Mouse (Mus musculus): Measurements from ENCODE around the gene Phlpp2. TPM values are rescaled to one million over a fixed set of nuclear protein-coding genes. Genes with fewer than 3 reads are reported as not detected.

Gene Phlpp2
- total RNA-seq, 2 experiments from 2014 or later: 2.4 to 2.9 TPM

- no peak for TF ChIP-seq CTCF (IDR thresholded peaks at IDR 0.05)
- no peak for DNase-seq
- Histone ChIP-seq H3K27ac (no peak overlapping the region), H3K4me3 (no peak overlapping the region)
- intact Hi-C loops (cut with DNase I): no loop called here
These were observed 38.6 kb downstream of the Phlpp2 start for GRCm38 (mm10) chr8:109906907-109907306.

GRCm38 (mm10) chr8:109907376-109907775, 39.0 kb downstream of the Phlpp2 start:
- Histone ChIP-seq H3K4me3 (no peak overlapping the region), H3K27ac (no peak overlapping the region)
- DNase-seq: no peak
- intact Hi-C loops (cut with DNase I): no loop called here
- no peak for TF ChIP-seq CTCF (IDR thresholded peaks at IDR 0.05)

GRCm38 (mm10) chr8:109917277-109917676, 48.9 kb downstream of the Phlpp2 start:
- DNase-seq: peak; percentile 58
- TF ChIP-seq CTCF (IDR thresholded peaks at IDR 0.05): peak; percentile 82
- intact Hi-C loops (cut with DNase I): loop anchor here (1.0 kb wide), 1 partner anchor 64 kb away; no protein-coding TSS in a partner anchor
- Histone ChIP-seq H3K4me3 (no peak overlapping the region), H3K27ac (no peak overlapping the region)

DNA sequence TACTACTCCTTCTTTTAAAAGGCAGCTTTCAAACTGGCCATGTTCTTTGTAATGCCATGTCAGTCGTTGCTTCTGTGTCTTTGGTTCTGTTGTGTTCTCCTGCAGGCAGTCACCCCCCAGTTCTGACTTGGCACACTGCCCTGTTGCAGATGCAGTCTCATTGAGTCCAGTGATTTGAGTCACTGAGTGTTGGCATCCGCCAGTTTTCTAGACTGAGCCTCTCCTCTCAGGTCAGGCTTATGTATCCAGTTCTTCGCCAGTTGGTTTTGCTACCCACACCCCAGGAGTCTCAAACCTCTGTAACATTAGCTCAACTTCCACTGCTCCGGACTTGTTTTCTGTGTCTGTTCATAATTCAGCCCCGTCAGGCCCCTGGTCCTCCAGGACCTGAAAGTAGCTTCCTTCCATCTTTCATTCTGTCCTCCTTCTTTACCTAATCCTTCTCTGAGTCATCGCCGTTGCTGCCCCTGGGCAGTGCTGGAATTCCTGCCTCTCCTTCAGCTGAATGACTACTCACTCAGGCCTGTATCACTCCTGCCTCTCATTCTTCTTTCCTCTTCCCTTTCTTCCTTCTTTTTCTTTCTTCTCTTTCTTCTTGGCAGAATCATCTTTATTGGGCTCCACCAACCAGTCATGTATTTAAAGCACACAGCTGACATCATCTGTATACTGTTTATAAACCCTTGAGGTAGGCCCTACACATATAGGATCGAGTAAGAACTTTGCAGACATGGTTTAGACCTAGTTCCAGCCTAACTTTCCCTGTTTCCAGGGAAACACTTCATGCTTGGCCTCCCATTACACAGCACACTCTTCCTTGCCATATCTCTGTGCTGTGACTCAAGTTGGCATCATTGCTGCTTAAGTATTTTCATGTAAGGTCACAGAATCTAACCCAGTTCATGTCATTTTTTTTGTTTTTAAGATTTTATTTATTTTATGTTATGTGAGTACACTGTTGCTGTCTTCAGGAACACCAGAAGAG, 52.4 kb downstream of the Phlpp2 start:
- intact Hi-C loops (cut with DNase I): no loop called here
- DNase-seq: peak; percentile 33
- no peak for TF ChIP-seq CTCF (IDR thresholded peaks at IDR 0.05)
- Histone ChIP-seq H3K4me3 (no peak overlapping the region), H3K27ac (no peak overlapping the region)

- no peak overlapping the region for H3K27ac ChIP-seq
- no peak for TF ChIP-seq CTCF (IDR thresholded peaks at IDR 0.05)
- no peak overlapping the region for H3K4me3 ChIP-seq
- DNase-seq: no peak
- intact Hi-C loops (cut with DNase I): no loop called here
These were observed 73.4 kb downstream of the Phlpp2 start for GRCm38 (mm10) chr8:109941606-109942360.

GRCm38 (mm10) chr8:109945153-109945632, 76.9 kb downstream of the Phlpp2 start:
- no peak overlapping the region for H3K4me3 ChIP-seq
- H3K27ac ChIP-seq: no peak overlapping the region
- no peak for TF ChIP-seq CTCF (IDR thresholded peaks at IDR 0.05)
- DNase-seq: no peak
- intact Hi-C loops (cut with DNase I): no loop called here

GRCm38 (mm10) chr8:109945694-109946093, 77.4 kb downstream of the Phlpp2 start:
- Histone ChIP-seq H3K27ac (no peak overlapping the region), H3K4me3 (no peak overlapping the region)
- intact Hi-C loops (cut with DNase I): no loop called here
- no peak for DNase-seq
- no peak for TF ChIP-seq CTCF (IDR thresholded peaks at IDR 0.05)

- Histone ChIP-seq H3K27ac (no peak overlapping the region), H3K4me3 (no peak overlapping the region)
- intact Hi-C loops (cut with DNase I): no loop called here
- DNase-seq: no peak
- no peak for TF ChIP-seq CTCF (IDR thresholded peaks at IDR 0.05)
These were observed 77.9 kb downstream of the Phlpp2 start for GRCm38 (mm10) chr8:109946272-109946671.

- TF ChIP-seq CTCF (IDR thresholded peaks at IDR 0.05): peak; percentile 59
- intact Hi-C loops (cut with DNase I): no loop called here
- H3K4me3 ChIP-seq: peak overlapping the region; percentile 53
- DNase-seq: no peak
- no peak overlapping the region for H3K27ac ChIP-seq
These were observed 79.3 kb downstream of the Phlpp2 start for GRCm38 (mm10) chr8:109947447-109948284.

DNA sequence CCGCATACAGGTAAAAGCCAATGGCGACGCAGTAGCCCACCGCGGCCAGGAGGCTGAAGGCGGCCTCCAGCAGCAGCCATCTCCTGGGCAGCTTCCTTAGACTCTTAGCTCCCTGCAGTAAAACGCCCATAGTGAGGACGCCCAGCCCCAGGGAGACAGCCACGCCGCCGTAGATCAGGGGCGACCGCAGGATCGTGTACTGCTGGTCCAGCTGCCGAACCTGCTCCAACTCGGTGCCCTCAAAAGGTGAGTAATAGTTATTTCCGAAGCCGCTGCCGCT, 79.9 kb downstream of the Phlpp2 start:
- Histone ChIP-seq H3K4me3 (peak overlapping the region; percentile 53), H3K27ac (no peak overlapping the region)
- no peak for TF ChIP-seq CTCF (IDR thresholded peaks at IDR 0.05)
- no peak for DNase-seq
- intact Hi-C loops (cut with DNase I): no loop called here

DNA sequence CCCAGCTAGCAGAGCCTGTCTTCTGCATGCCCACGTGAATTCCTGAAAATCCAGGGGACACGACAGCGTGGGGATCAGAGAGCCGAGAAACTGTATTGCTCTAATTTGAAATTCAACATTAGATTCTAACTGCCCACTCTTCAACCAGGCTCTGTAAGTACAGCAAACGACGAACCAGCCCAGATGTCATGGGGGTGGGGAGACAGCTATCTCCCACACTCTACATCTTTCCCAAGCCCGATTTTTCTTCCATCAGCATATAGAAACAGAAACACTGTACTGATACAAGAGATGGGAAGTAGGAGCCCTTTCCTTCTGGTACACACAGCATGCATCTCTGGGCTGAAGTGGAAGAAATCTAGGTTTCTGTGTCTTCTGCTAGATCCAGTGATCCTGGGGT, 83.8 kb downstream of the Phlpp2 start:
- Histone ChIP-seq H3K4me3 (no peak overlapping the region), H3K27ac (no peak overlapping the region)
- intact Hi-C loops (cut with DNase I): no loop called here
- DNase-seq: no peak
- no peak for TF ChIP-seq CTCF (IDR thresholded peaks at IDR 0.05)

DNA sequence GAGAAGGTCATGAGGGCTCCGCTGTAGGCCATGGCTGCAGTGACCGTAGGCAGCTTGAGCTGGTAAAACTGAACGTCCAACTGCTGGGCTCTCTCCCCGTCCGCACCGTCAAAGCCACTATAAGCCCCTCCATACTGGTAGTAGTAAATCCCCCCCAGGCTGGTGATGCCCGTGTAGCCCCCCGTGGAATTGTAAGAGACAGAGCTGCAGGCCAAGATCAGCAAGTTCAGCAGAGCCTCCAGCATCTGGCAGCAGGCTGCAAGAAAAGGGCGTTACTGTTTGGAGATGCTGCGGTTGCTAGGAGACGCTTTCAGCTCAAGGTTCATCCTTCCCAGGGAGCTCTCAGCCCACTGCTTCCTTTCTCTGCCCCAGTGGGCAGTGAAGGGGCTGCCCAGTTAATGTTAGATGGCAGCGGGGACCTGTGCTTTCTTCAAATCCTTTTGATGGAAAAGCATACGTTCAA, 86.2 kb downstream of the Phlpp2 start:
- TF ChIP-seq CTCF (IDR thresholded peaks at IDR 0.05): no peak
- Histone ChIP-seq H3K4me3 (no peak overlapping the region), H3K27ac (no peak overlapping the region)
- DNase-seq: no peak
- intact Hi-C loops (cut with DNase I): no loop called here

All from gastrocnemius, adult 2 months (tissue).